Mouse (Mus musculus): Measurements from ENCODE around the gene Oxct2b.

- no peak for TF ChIP-seq CTCF (IDR thresholded peaks at IDR 0.05; ENCODE audit: low read depth, low read length)
- no peak for TF ChIP-seq POLR2A (IDR thresholded peaks at IDR 0.05; ENCODE audit: extremely low read depth, insufficient read depth, low read length)
Observed at GRCm38 (mm10) chr4:123127051-123127450, 11.0 kb downstream of the Oxct2b start.
